Mouse (Mus musculus): ENCODE measurements around the gene 2310030G06Rik. TPM values are rescaled to one million over a fixed set of nuclear protein-coding genes. Genes with fewer than 3 reads are reported as not detected.

2310030G06Rik gene
- 10.3 and 11.4 TPM in 2 replicates for polyA plus RNA-seq (2014; fragmentation: Nextera tagmentation; extraction: Ambion mirVana)

- no peaks in the 10 kb centered on the region for H3K36me3 ChIP-seq (ENCODE audit: control insufficient read depth, insufficient read depth, low read length)
- peak within 1 kb of the TSS; percentile 86 for H3K27ac ChIP-seq (replicated peaks in 1 of 2; ENCODE audit: control insufficient read depth in 1 of 2, insufficient read depth in 1 of 2, low read depth in 2 of 2, low read length in 2 of 2)
- peaks cover 8 to 34% of the 10 kb centered on the region in 2 experiments for H3K4me1 ChIP-seq (ENCODE audit: control insufficient read depth in 2 of 2, insufficient read depth in 2 of 2, low read length in 2 of 2)
- ATAC-seq (ENCODE audit: insufficient number of reproducible peaks, insufficient read depth, low FRiP score, low read depth) = no peak
- peak within 1 kb of the TSS; percentile 53 to 66 for H3K4me3 ChIP-seq (ENCODE audit: control insufficient read depth in 1 of 2, insufficient read depth in 1 of 2, low read depth in 1 of 2, low read length in 2 of 2)
- no peaks in the 10 kb centered on the region for H3K9me3 ChIP-seq (ENCODE audit: control insufficient read depth, low read length)
- H3K27me3 ChIP-seq (ENCODE audit: control insufficient read depth, insufficient read depth, low read length) = 0 out of 2 replicates have a peak, but pooled peaks cover 2% of the 10 kb centered on the region
- peak within 1 kb of the TSS; percentile 83 for H3K4me2 ChIP-seq (ENCODE audit: low read length)
- 4% methylated on average over 19 of the region's 19 CpGs for WGBS
- H3K9ac ChIP-seq (ENCODE audit: low read length) = peak within 1 kb of the TSS; percentile 80
Observed at GRCm38 (mm10) chr9:50746214-50746677, at the start of gene 2310030G06Rik. Gene 2310030G06Rik, minus strand, starts transcription at chr9:50746536.

DNA sequence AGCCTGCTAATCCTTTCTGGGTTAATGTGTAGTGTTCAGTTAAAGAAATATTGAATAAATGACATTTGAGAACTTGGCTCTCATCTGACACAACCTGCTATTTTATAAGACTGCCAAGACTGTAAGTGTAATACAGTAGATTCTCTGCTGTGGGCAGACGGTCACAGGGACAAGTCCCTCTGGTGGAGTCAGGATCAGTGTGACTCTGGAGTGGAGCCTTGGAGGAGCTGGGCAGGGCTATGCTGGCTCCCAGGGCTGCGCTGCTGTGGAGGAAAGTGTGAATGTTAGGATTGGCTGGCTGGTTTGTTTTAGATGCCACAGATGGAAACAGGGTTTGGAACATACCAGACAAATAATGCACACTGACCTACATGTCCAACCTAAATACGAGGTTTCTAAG is 48.9 kb upstream of the 2310030G06Rik start:
- WGBS = 85% methylated on average over 3 of the region's 3 CpGs
- no peaks in the 10 kb centered on the region for H3K27me3 ChIP-seq (ENCODE audit: control insufficient read depth, insufficient read depth, low read length)
- H3K4me3 ChIP-seq (ENCODE audit: control insufficient read depth in 1 of 2, insufficient read depth in 1 of 2, low read depth in 1 of 2, low read length in 2 of 2) = no peak overlapping the region
- H3K9me3 ChIP-seq (ENCODE audit: control insufficient read depth, low read length) = no peaks in the 10 kb centered on the region
- ATAC-seq (ENCODE audit: insufficient number of reproducible peaks, insufficient read depth, low FRiP score, low read depth) = no peak
- H3K9ac ChIP-seq (ENCODE audit: low read length) = no peak overlapping the region
- no peak overlapping the region for H3K4me2 ChIP-seq (ENCODE audit: low read length)
- H3K36me3 ChIP-seq (ENCODE audit: control insufficient read depth, insufficient read depth, low read length) = peaks cover 54% of the 10 kb centered on the region
- H3K4me1 ChIP-seq (ENCODE audit: control insufficient read depth in 2 of 2, insufficient read depth in 2 of 2, low read length in 2 of 2) = no peaks in the 10 kb centered on the region
- H3K27ac ChIP-seq (replicated peaks in 1 of 2; ENCODE audit: control insufficient read depth in 1 of 2, insufficient read depth in 1 of 2, low read depth in 2 of 2, low read length in 2 of 2) = no peak overlapping the region

DNA sequence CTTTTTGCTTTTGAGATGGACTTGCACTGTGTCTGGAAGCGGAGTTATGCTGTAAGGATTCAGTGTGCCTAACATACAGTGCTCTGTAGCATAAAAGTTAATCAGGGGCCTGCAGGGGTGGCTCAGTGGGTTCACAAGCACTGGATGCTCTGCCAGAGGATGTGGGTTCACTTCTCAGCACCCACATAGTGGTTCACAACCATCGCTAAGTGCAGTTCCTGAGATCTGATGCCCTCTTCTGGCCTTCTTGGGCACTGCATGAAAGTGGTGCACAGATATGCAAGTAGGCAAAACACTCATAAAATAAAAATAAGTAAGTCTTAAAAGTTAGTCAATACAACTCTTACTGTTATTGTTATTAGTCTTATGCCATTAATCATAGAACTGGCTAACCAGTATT is 35.8 kb upstream of the 2310030G06Rik start:
- Histone ChIP-seq H3K36me3 (ENCODE audit: control insufficient read depth, insufficient read depth, low read length) (peaks cover 84% of the 10 kb centered on the region), H3K9ac (ENCODE audit: low read length) (no peak overlapping the region), H3K27me3 (ENCODE audit: control insufficient read depth, insufficient read depth, low read length) (no peaks in the 10 kb centered on the region), H3K9me3 (ENCODE audit: control insufficient read depth, low read length) (no peaks in the 10 kb centered on the region), H3K27ac (replicated peaks in 1 of 2; ENCODE audit: control insufficient read depth in 1 of 2, insufficient read depth in 1 of 2, low read depth in 2 of 2, low read length in 2 of 2) (no peak overlapping the region), H3K4me1 (ENCODE audit: control insufficient read depth in 2 of 2, insufficient read depth in 2 of 2, low read length in 2 of 2) (no peaks in the 10 kb centered on the region), H3K4me3 (ENCODE audit: control insufficient read depth in 1 of 2, insufficient read depth in 1 of 2, low read depth in 1 of 2, low read length in 2 of 2) (no peak overlapping the region), H3K4me2 (ENCODE audit: low read length) (no peak overlapping the region)
- ATAC-seq (ENCODE audit: insufficient number of reproducible peaks, insufficient read depth, low FRiP score, low read depth) = no peak
- 77% methylated on average over 2 of the region's 2 CpGs for WGBS

GRCm38 (mm10) chr9:50776162-50776760 is 29.9 kb upstream of the 2310030G06Rik start:
- Histone ChIP-seq H3K9me3 (ENCODE audit: control insufficient read depth, low read length) (no peaks in the 10 kb centered on the region), H3K36me3 (ENCODE audit: control insufficient read depth, insufficient read depth, low read length) (peaks cover 41% of the 10 kb centered on the region), H3K27ac (replicated peaks in 1 of 2; ENCODE audit: control insufficient read depth in 1 of 2, insufficient read depth in 1 of 2, low read depth in 2 of 2, low read length in 2 of 2) (0 out of 4 replicates have a peak overlapping the region, but pooled peaks of 1 of the 2 experiments have one; percentile 51), H3K9ac (ENCODE audit: low read length) (peak overlapping the region; percentile 91), H3K4me3 (ENCODE audit: control insufficient read depth in 1 of 2, insufficient read depth in 1 of 2, low read depth in 1 of 2, low read length in 2 of 2) (peak overlapping the region; percentile 92), H3K27me3 (ENCODE audit: control insufficient read depth, insufficient read depth, low read length) (no peaks in the 10 kb centered on the region), H3K4me1 (ENCODE audit: control insufficient read depth in 2 of 2, insufficient read depth in 2 of 2, low read length in 2 of 2) (peaks cover 2 to 17% of the 10 kb centered on the region in 2 experiments; a peak in 2 of 4 replicates), H3K4me2 (ENCODE audit: low read length) (peak overlapping the region; percentile 82)
- no peak for ATAC-seq (ENCODE audit: insufficient number of reproducible peaks, insufficient read depth, low FRiP score, low read depth)
- 58% methylated on average over 11 of the region's 11 CpGs for WGBS

DNA sequence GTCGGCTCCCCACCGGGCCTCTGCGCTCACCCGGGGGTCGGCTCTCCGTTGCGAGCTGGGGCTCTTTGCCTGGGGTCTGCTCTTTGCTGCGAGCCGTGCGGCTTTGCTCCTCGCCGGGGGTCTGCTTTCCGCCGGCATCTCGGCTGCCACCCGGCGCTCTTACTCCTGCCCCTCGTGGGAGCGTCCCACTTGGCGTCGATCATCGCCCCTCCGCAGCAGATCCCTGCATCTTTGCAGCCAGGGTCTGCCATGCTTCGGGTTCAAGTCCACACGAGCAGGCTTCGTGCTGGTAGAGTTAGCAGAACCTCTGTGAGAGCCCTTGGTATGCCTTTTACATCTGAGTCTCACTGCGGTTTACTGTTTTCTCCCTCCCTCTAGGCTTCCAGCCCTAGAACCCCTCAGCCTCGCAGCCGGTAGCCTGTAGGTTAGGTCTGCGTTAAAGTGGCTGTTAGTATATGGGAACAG is 29.4 kb upstream of the 2310030G06Rik start:
- ATAC-seq (ENCODE audit: insufficient number of reproducible peaks, insufficient read depth, low FRiP score, low read depth) = peak; percentile 51; the same call in 1 of the 2 replicates
- H3K9ac ChIP-seq (ENCODE audit: low read length) = peak overlapping the region; percentile 91
- peak overlapping the region in 1 of 2 experiments; percentile 51; a peak in 1 of 4 replicates for H3K27ac ChIP-seq (replicated peaks in 1 of 2; ENCODE audit: control insufficient read depth in 1 of 2, insufficient read depth in 1 of 2, low read depth in 2 of 2, low read length in 2 of 2)
- peaks cover 38% of the 10 kb centered on the region for H3K36me3 ChIP-seq (ENCODE audit: control insufficient read depth, insufficient read depth, low read length)
- WGBS = under 1% methylated on average over 28 of the region's 30 CpGs
- H3K27me3 ChIP-seq (ENCODE audit: control insufficient read depth, insufficient read depth, low read length) = no peaks in the 10 kb centered on the region
- peak overlapping the region; percentile 82 for H3K4me2 ChIP-seq (ENCODE audit: low read length)
- H3K4me1 ChIP-seq (ENCODE audit: control insufficient read depth in 2 of 2, insufficient read depth in 2 of 2, low read length in 2 of 2) = peaks cover 2 to 17% of the 10 kb centered on the region in 2 experiments; a peak in 2 of 4 replicates
- H3K9me3 ChIP-seq (ENCODE audit: control insufficient read depth, low read length) = no peaks in the 10 kb centered on the region
- peak overlapping the region; percentile 92 for H3K4me3 ChIP-seq (ENCODE audit: control insufficient read depth in 1 of 2, insufficient read depth in 1 of 2, low read depth in 1 of 2, low read length in 2 of 2)

DNA sequence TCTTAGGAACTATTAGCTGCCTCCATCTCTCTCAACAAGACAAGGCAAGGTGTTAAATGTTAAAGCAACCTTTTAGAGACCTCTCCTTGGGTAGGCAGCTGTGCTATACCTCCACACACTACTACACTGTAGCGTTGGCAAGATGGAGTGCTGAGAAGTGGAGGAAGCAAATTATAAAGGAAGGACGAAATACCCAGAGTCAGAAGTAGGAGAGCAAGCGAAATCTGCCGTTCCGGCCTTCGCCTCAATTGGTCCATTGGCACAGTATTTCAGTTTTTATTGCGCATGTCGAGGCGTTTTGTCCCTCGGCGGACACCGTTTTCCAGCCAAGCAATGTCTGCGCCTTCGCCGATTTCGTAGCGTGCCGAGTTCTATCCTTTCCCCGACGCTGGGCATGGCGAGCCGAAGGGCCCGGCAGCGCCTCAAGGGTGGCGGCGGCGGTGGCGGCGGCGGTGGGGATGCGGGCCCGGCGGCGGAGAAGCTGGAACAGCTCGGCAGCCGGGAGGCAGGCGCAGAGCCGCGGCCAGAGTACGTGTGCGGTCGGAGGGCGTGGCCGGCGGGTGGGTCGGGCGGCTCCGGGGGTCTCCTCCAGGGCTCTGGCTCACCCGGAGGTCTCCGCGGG is 28.8 kb upstream of the 2310030G06Rik start, which contains the start of the genes Alg9 and 1110032A03Rik:
Alg9 (plus strand) TSS at position 29 of the 622 bp plus-strand sequence.
1110032A03Rik (minus strand) TSS at position 530 of the 622 bp plus-strand sequence.
- ATAC-seq (ENCODE audit: insufficient number of reproducible peaks, insufficient read depth, low FRiP score, low read depth) = peak; percentile 66
- Histone ChIP-seq H3K27me3 (ENCODE audit: control insufficient read depth, insufficient read depth, low read length) (no peaks in the 10 kb centered on the region), H3K27ac (replicated peaks in 1 of 2; ENCODE audit: control insufficient read depth in 1 of 2, insufficient read depth in 1 of 2, low read depth in 2 of 2, low read length in 2 of 2) (peak within 1 kb of the TSS; percentile 25 to 51; a peak in 1 of 4 replicates), H3K4me2 (ENCODE audit: low read length) (peak within 1 kb of the TSS; percentile 82), H3K36me3 (ENCODE audit: control insufficient read depth, insufficient read depth, low read length) (peaks cover 35% of the 10 kb centered on the region), H3K4me3 (ENCODE audit: control insufficient read depth in 1 of 2, insufficient read depth in 1 of 2, low read depth in 1 of 2, low read length in 2 of 2) (peak within 1 kb of the TSS; percentile 92), H3K9me3 (ENCODE audit: control insufficient read depth, low read length) (no peaks in the 10 kb centered on the region), H3K9ac (ENCODE audit: low read length) (peak within 1 kb of the TSS; percentile 91), H3K4me1 (ENCODE audit: control insufficient read depth in 2 of 2, insufficient read depth in 2 of 2, low read length in 2 of 2) (peaks cover 2 to 17% of the 10 kb centered on the region in 2 experiments; a peak in 2 of 4 replicates)
- 0% methylated on average over 42 of the region's 51 CpGs for WGBS

- Histone ChIP-seq H3K4me1 (ENCODE audit: control insufficient read depth in 2 of 2, insufficient read depth in 2 of 2, low read length in 2 of 2) (peaks cover 2 to 23% of the 10 kb centered on the region in 2 experiments; a peak in 3 of 4 replicates), H3K4me3 (ENCODE audit: control insufficient read depth in 1 of 2, insufficient read depth in 1 of 2, low read depth in 1 of 2, low read length in 2 of 2) (no peak overlapping the region), H3K36me3 (ENCODE audit: control insufficient read depth, insufficient read depth, low read length) (peaks cover 24% of the 10 kb centered on the region), H3K27ac (replicated peaks in 1 of 2; ENCODE audit: control insufficient read depth in 1 of 2, insufficient read depth in 1 of 2, low read depth in 2 of 2, low read length in 2 of 2) (no peak overlapping the region), H3K4me2 (ENCODE audit: low read length) (peak overlapping the region; percentile 82), H3K9ac (ENCODE audit: low read length) (no peak overlapping the region; the same call in 1 of the 2 replicates), H3K9me3 (ENCODE audit: control insufficient read depth, low read length) (no peaks in the 10 kb centered on the region), H3K27me3 (ENCODE audit: control insufficient read depth, insufficient read depth, low read length) (no peaks in the 10 kb centered on the region)
- WGBS = 75% methylated on average over 4 of the region's 4 CpGs
- no peak for ATAC-seq (ENCODE audit: insufficient number of reproducible peaks, insufficient read depth, low FRiP score, low read depth)
Observed at GRCm38 (mm10) chr9:50774026-50774462, 27.7 kb upstream of the 2310030G06Rik start.

All from heart, embryonic 14.5 days (tissue).